Mouse (Mus musculus): Measurements from ENCODE around the gene Taf1b. TPM values are rescaled to one million over a fixed set of nuclear protein-coding genes. Genes with fewer than 3 reads are reported as not detected.

The Taf1b gene
- total RNA-seq, 1 experiment: 27.7 TPM

DNA sequence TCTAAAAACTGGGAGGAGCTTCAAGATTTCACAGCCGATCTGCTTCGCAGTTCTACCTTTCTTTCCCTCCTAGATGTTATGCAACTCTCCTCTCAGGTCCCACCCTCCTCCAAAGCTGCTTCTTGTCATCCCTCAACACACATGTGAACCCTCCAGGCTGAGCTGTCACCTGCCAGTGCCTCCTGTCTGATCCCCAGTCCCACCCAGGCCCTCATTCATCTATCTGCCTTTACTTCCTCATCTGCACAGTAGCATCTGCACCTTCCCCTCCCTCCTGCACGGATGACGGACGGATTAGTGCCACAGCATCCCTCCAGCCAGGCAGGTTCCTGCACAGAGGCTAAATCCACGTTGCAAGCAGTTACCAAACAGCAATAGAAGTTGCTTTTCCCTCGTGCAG, 88.0 kb downstream of the Taf1b start:
- Histone ChIP-seq H3K27ac (ENCODE audit: insufficient read depth, low read depth, low read length, poor library complexity, severe bottlenecking) (no peak overlapping the region), H3K4me3 (ENCODE audit: insufficient read depth in 1 of 2, low read depth in 1 of 2, low read length in 2 of 2, poor library complexity in 1 of 2, severe bottlenecking in 1 of 2) (no peak overlapping the region), H3K36me3 (ENCODE audit: control insufficient read depth, insufficient read depth, low read length, poor library complexity, severe bottlenecking) (peaks cover 4% of the 10 kb centered on the region; the same call in 1 of the 2 replicates), H3K4me1 (ENCODE audit: control insufficient read depth in 2 of 2, insufficient read depth in 2 of 2, low read length in 2 of 2, poor library complexity in 1 of 2) (peaks cover 3% of the 10 kb centered on the region in 2 experiments; a peak in 2 of 4 replicates), H3K9me3 (ENCODE audit: control insufficient read depth, insufficient read depth, low read depth, low read length) (no peaks in the 10 kb centered on the region), H3K9ac (ENCODE audit: insufficient read depth, low read depth, low read length, poor library complexity, severe bottlenecking) (no peak overlapping the region)
- in situ Hi-C loops (cut with MboI; ENCODE audit: low sequenced_read_pairs in 2 of 2, unreplicated experiment in 2 of 2): no loop called here
- TF ChIP-seq ZNF384 (IDR thresholded peaks at IDR 0.05; ENCODE audit: low read depth, low read length) (no peak), MAFK (IDR thresholded peaks at IDR 0.05; ENCODE audit: insufficient read depth, low read depth, low read length) (no peak), ZC3H11A (IDR thresholded peaks at IDR 0.05; ENCODE audit: borderline replicate concordance, low read depth, low read length) (no peak), CHD2 (IDR thresholded peaks at IDR 0.05; ENCODE audit: low read depth, low read length) (no peak), HCFC1 (IDR thresholded peaks at IDR 0.05; ENCODE audit: borderline replicate concordance, insufficient read depth, low read length) (no peak)
- DNase-seq (ENCODE audit: low read depth, low spot score): no peak

GRCm38 (mm10) chr12:24590371-24590770, 92.2 kb downstream of the Taf1b start:
- in situ Hi-C loops (cut with MboI; ENCODE audit: low sequenced_read_pairs in 2 of 2, unreplicated experiment in 2 of 2): no loop called here
- Histone ChIP-seq H3K9me3 (ENCODE audit: control insufficient read depth, insufficient read depth, low read depth, low read length) (no peaks in the 10 kb centered on the region), H3K36me3 (ENCODE audit: control insufficient read depth, insufficient read depth, low read length, poor library complexity, severe bottlenecking) (peaks cover 5% of the 10 kb centered on the region; the same call in 1 of the 2 replicates), H3K4me3 (ENCODE audit: insufficient read depth in 1 of 2, low read depth in 1 of 2, low read length in 2 of 2, poor library complexity in 1 of 2, severe bottlenecking in 1 of 2) (no peak overlapping the region), H3K27ac (ENCODE audit: insufficient read depth, low read depth, low read length, poor library complexity, severe bottlenecking) (no peak overlapping the region), H3K4me1 (ENCODE audit: control insufficient read depth in 2 of 2, insufficient read depth in 2 of 2, low read length in 2 of 2, poor library complexity in 1 of 2) (peaks cover 5 to 15% of the 10 kb centered on the region in 2 experiments; a peak in 3 of 4 replicates), H3K9ac (ENCODE audit: insufficient read depth, low read depth, low read length, poor library complexity, severe bottlenecking) (no peak overlapping the region)
- 0 out of 2 replicates have a peak, but pooled peaks have one; percentile 26 for TF ChIP-seq ZNF384 (IDR thresholded peaks at IDR 0.05; ENCODE audit: low read depth, low read length)
- no peak for TF ChIP-seq ZC3H11A (IDR thresholded peaks at IDR 0.05; ENCODE audit: borderline replicate concordance, low read depth, low read length)
- no peak for TF ChIP-seq MAFK (IDR thresholded peaks at IDR 0.05; ENCODE audit: insufficient read depth, low read depth, low read length)
- no peak for TF ChIP-seq CHD2 (IDR thresholded peaks at IDR 0.05; ENCODE audit: low read depth, low read length)
- TF ChIP-seq HCFC1 (IDR thresholded peaks at IDR 0.05; ENCODE audit: borderline replicate concordance, insufficient read depth, low read length): no peak
- no peak for DNase-seq (ENCODE audit: low read depth, low spot score)

DNA sequence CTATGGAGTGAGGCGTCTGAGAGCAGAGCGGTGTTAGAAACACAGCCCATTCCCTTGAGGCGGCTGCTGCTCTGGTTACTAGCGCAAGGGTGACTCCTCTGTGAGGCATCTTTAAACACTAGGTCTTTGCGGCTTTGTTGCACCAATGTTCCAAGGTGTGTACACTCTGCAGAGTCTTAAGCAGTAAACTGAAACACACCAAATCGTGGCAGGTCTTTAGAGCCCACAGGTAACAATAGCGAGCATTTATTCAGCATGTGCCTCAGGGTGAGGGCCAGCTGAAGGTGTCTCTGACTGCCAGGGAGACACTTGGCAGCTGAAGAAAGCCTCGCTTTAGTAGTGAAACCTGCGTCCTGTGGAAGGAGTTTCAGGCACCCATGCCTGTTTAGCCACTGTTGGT, 93.9 kb downstream of the Taf1b start:
- H3K9ac ChIP-seq (ENCODE audit: insufficient read depth, low read depth, low read length, poor library complexity, severe bottlenecking): no peak overlapping the region
- H3K4me1 ChIP-seq (ENCODE audit: control insufficient read depth in 2 of 2, insufficient read depth in 2 of 2, low read length in 2 of 2, poor library complexity in 1 of 2): peaks cover 5 to 15% of the 10 kb centered on the region in 2 experiments; a peak in 3 of 4 replicates
- no peak for TF ChIP-seq MAFK (IDR thresholded peaks at IDR 0.05; ENCODE audit: insufficient read depth, low read depth, low read length)
- TF ChIP-seq ZNF384 (IDR thresholded peaks at IDR 0.05; ENCODE audit: low read depth, low read length): no peak
- no peak for TF ChIP-seq ZC3H11A (IDR thresholded peaks at IDR 0.05; ENCODE audit: borderline replicate concordance, low read depth, low read length)
- TF ChIP-seq CHD2 (IDR thresholded peaks at IDR 0.05; ENCODE audit: low read depth, low read length): no peak
- no peak for TF ChIP-seq HCFC1 (IDR thresholded peaks at IDR 0.05; ENCODE audit: borderline replicate concordance, insufficient read depth, low read length)
- DNase-seq (ENCODE audit: low read depth, low spot score): no peak
- in situ Hi-C loops (cut with MboI; ENCODE audit: low sequenced_read_pairs in 2 of 2, unreplicated experiment in 2 of 2): no loop called here
- H3K9me3 ChIP-seq (ENCODE audit: control insufficient read depth, insufficient read depth, low read depth, low read length): no peaks in the 10 kb centered on the region
- peaks cover 3% of the 10 kb centered on the region; the same call in 1 of the 2 replicates for H3K36me3 ChIP-seq (ENCODE audit: control insufficient read depth, insufficient read depth, low read length, poor library complexity, severe bottlenecking)
- H3K27ac ChIP-seq (ENCODE audit: insufficient read depth, low read depth, low read length, poor library complexity, severe bottlenecking): no peak overlapping the region
- H3K4me3 ChIP-seq (ENCODE audit: insufficient read depth in 1 of 2, low read depth in 1 of 2, low read length in 2 of 2, poor library complexity in 1 of 2, severe bottlenecking in 1 of 2): no peak overlapping the region

GRCm38 (mm10) chr12:24592956-24593672, 95.0 kb downstream of the Taf1b start:
- no peak overlapping the region; a peak in 1 of 4 replicates for H3K4me3 ChIP-seq (ENCODE audit: insufficient read depth in 1 of 2, low read depth in 1 of 2, low read length in 2 of 2, poor library complexity in 1 of 2, severe bottlenecking in 1 of 2)
- H3K9me3 ChIP-seq (ENCODE audit: control insufficient read depth, insufficient read depth, low read depth, low read length): no peaks in the 10 kb centered on the region
- H3K36me3 ChIP-seq (ENCODE audit: control insufficient read depth, insufficient read depth, low read length, poor library complexity, severe bottlenecking): peaks cover 3% of the 10 kb centered on the region; the same call in 1 of the 2 replicates
- no peak for TF ChIP-seq ZNF384 (IDR thresholded peaks at IDR 0.05; ENCODE audit: low read depth, low read length)
- no peak for TF ChIP-seq MAFK (IDR thresholded peaks at IDR 0.05; ENCODE audit: insufficient read depth, low read depth, low read length)
- DNase-seq (ENCODE audit: low read depth, low spot score): peak; percentile 39
- no peak overlapping the region for H3K27ac ChIP-seq (ENCODE audit: insufficient read depth, low read depth, low read length, poor library complexity, severe bottlenecking)
- peaks cover 5 to 15% of the 10 kb centered on the region in 2 experiments; a peak in 3 of 4 replicates for H3K4me1 ChIP-seq (ENCODE audit: control insufficient read depth in 2 of 2, insufficient read depth in 2 of 2, low read length in 2 of 2, poor library complexity in 1 of 2)
- no peak overlapping the region for H3K9ac ChIP-seq (ENCODE audit: insufficient read depth, low read depth, low read length, poor library complexity, severe bottlenecking)
- in situ Hi-C loops (cut with MboI; ENCODE audit: low sequenced_read_pairs in 2 of 2, unreplicated experiment in 2 of 2): no loop called here

Data from ES-E14 (cell line).